Mouse (Mus musculus) CD4-positive, CD25-positive, alpha-beta regulatory T cell, adult 9 weeks (primary cell): ENCODE data around the gene Gm16223. TPM values are rescaled to one million over a fixed set of nuclear protein-coding genes. Genes with fewer than 3 reads are reported as not detected.

Experiments
- polyA plus RNA-seq: library from polyadenylated mRNA; unstranded; fragments of 100-300 nt; shearing (Covaris generic); gene quantifications from one replicate; pipeline ENCODE4 v1.2.1, GENCODE M21; 2017

Gene Gm16223
- polyA plus RNA-seq: not detected

DNA sequence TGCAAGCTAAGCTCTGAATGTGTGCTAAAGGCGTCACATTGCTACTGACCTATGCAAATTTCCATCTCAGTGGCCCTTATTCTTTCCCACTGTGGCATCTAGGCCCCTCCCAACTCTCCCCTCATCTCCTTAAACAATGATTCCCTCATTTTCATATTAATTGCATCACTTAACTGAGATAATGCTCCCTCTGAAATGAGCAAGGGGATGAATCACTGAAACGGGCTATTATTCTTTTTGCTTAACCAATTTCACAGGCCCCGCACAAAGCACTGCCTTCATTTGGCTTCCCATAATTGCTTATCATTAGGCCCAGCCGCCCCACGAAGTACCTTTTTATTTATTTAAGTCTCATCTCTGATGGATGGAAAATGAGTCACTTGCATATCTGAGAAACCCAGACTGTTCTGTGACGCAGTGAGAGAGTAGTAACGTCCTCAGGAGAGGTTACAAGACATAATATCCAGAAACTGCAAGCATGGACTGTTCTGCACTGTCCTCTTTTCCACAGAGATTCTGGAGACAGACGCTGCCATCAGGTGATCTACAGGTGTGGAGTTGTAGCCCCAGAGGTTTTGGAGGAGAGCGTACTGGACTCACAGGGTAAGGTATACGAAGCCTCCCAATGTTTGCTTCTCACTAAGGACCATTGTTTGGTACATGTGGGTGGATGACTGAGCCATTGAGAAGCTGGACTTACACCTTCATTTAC lies at the start of gene Gm16223:
Gene Gm16223 (plus strand): TSS at position 485 of the 712 bp plus-strand sequence.

Other genes with a start within 250 kb of the Gm16223 start
- gene Bod1l, start 223.6 kb upstream of the Gm16223 start, polyA plus RNA-seq: 17.3 TPM